Mouse (Mus musculus): ENCODE data around the gene Nsrp1. TPM values are rescaled to one million over a fixed set of nuclear protein-coding genes. Genes with fewer than 3 reads are reported as not detected.
"Not testable (repeated sequence)": the region's sequence is repeated elsewhere in the genome, so short reads cannot be mapped to it uniquely, and the experiment has no call there.

Gene Nsrp1
- polyA plus RNA-seq, 1 experiment from 2014 or later = 44.7 TPM

GRCm38 (mm10) chr11:77093208-77093607 is 15.0 kb upstream of the Nsrp1 start:
- 2% methylated on average over 11 of the region's 11 CpGs for WGBS
- H3K9ac ChIP-seq = peak overlapping the region; percentile 28

GRCm38 (mm10) chr11:77089162-77089561 is 10.9 kb upstream of the Nsrp1 start:
- H3K4me1 ChIP-seq = 0 out of 2 replicates have a peak, but pooled peaks cover 3% of the 10 kb centered on the region
- ATAC-seq (ENCODE audit: extremely low read depth, insufficient number of reproducible peaks, low FRiP score, low TSS enrichment) = no peak
- H3K4me2 ChIP-seq = no peak overlapping the region
- H3K4me3 ChIP-seq = no peak overlapping the region
- 0 out of 2 replicates have a peak, but pooled peaks cover 4% of the 10 kb centered on the region for H3K9me3 ChIP-seq
- no peak overlapping the region for H3K27ac ChIP-seq (replicated peaks)
- no peaks in the 10 kb centered on the region; the same call in 1 of the 2 replicates for H3K27me3 ChIP-seq (replicated peaks)
- no peak overlapping the region for H3K9ac ChIP-seq
- no peaks in the 10 kb centered on the region for H3K36me3 ChIP-seq
- WGBS = 31% methylated on average over 2 of the region's 2 CpGs

More at GRCm38 (mm10) chr11:77093208-77093607, 15.0 kb upstream of the Nsrp1 start:
- H3K36me3 ChIP-seq = no peaks in the 10 kb centered on the region
- H3K4me3 ChIP-seq = peak overlapping the region; percentile 40
- H3K9me3 ChIP-seq = no peaks in the 10 kb centered on the region
- H3K4me1 ChIP-seq = peaks cover 15% of the 10 kb centered on the region
- no peak for ATAC-seq (ENCODE audit: extremely low read depth, insufficient number of reproducible peaks, low FRiP score, low TSS enrichment)
- peaks cover under 1% of the 10 kb centered on the region for H3K27me3 ChIP-seq (replicated peaks)
- peak overlapping the region; percentile 67 for H3K4me2 ChIP-seq
- H3K27ac ChIP-seq (replicated peaks) = no peak overlapping the region

- 52% methylated on average over 2 of the region's 2 CpGs for WGBS
- H3K4me1 ChIP-seq = no peaks in the 10 kb centered on the region
- no peak for ATAC-seq (ENCODE audit: extremely low read depth, insufficient number of reproducible peaks, low FRiP score, low TSS enrichment)
- no peak overlapping the region for H3K4me2 ChIP-seq
- H3K27me3 ChIP-seq (replicated peaks) = peaks cover 11% of the 10 kb centered on the region
- H3K27ac ChIP-seq (replicated peaks) = no peak overlapping the region
- H3K9me3 ChIP-seq = 0 out of 2 replicates have a peak, but pooled peaks cover 4% of the 10 kb centered on the region
- no peak overlapping the region for H3K9ac ChIP-seq
- no peaks in the 10 kb centered on the region for H3K36me3 ChIP-seq
- no peak overlapping the region for H3K4me3 ChIP-seq
These were observed 8.8 kb upstream of the Nsrp1 start for GRCm38 (mm10) chr11:77087004-77087403.

GRCm38 (mm10) chr11:77084001-77084682 is 5.9 kb upstream of the Nsrp1 start:
- no peaks in the 10 kb centered on the region for H3K4me1 ChIP-seq
- no peaks in the 10 kb centered on the region for H3K36me3 ChIP-seq
- 0 out of 2 replicates have a peak, but pooled peaks cover 4% of the 10 kb centered on the region for H3K9me3 ChIP-seq
- H3K27ac ChIP-seq (replicated peaks) = no peak overlapping the region
- WGBS = 49% methylated on average over 5 of the region's 5 CpGs
- no peak overlapping the region for H3K9ac ChIP-seq
- ATAC-seq (ENCODE audit: extremely low read depth, insufficient number of reproducible peaks, low FRiP score, low TSS enrichment) = no peak
- H3K4me3 ChIP-seq = no peak overlapping the region
- no peak overlapping the region for H3K4me2 ChIP-seq
- peaks cover 35% of the 10 kb centered on the region for H3K27me3 ChIP-seq (replicated peaks)

- peaks cover 9% of the 10 kb centered on the region for H3K4me1 ChIP-seq
- no peak overlapping the region for H3K27ac ChIP-seq (replicated peaks)
- peaks cover 35% of the 10 kb centered on the region for H3K27me3 ChIP-seq (replicated peaks)
- H3K4me2 ChIP-seq = no peak overlapping the region
- no peak overlapping the region for H3K9ac ChIP-seq
- H3K9me3 ChIP-seq = no peaks in the 10 kb centered on the region
- peaks cover 19% of the 10 kb centered on the region for H3K36me3 ChIP-seq
- H3K4me3 ChIP-seq = no peak overlapping the region
- no peak for ATAC-seq (ENCODE audit: extremely low read depth, insufficient number of reproducible peaks, low FRiP score, low TSS enrichment)
- WGBS = 85% methylated on average over 1 of the region's 1 CpGs
These were observed 1.1 kb upstream of the Nsrp1 start for GRCm38 (mm10) chr11:77079361-77079760.

- H3K9me3 ChIP-seq = no peaks in the 10 kb centered on the region
- ATAC-seq (ENCODE audit: extremely low read depth, insufficient number of reproducible peaks, low FRiP score, low TSS enrichment) = no peak
- peaks cover 9% of the 10 kb centered on the region for H3K4me1 ChIP-seq
- H3K27me3 ChIP-seq (replicated peaks) = peaks cover 30% of the 10 kb centered on the region
- H3K4me3 ChIP-seq = peak overlapping the region; percentile 78
- peak overlapping the region; percentile 86 for H3K27ac ChIP-seq (replicated peaks)
- peak overlapping the region; percentile 97 for H3K4me2 ChIP-seq
- peaks cover 33% of the 10 kb centered on the region for H3K36me3 ChIP-seq
- H3K9ac ChIP-seq = peak overlapping the region; percentile 86
- WGBS = 4% methylated on average over 16 of the region's 16 CpGs
These were observed 443 bp downstream of the Nsrp1 start for GRCm38 (mm10) chr11:77077792-77078191.

- peaks cover 36% of the 10 kb centered on the region for H3K36me3 ChIP-seq
- H3K9ac ChIP-seq = peak overlapping the region; percentile 86
- H3K4me3 ChIP-seq = peak overlapping the region; percentile 78
- peak overlapping the region; percentile 97 for H3K4me2 ChIP-seq
- WGBS = 65% methylated on average over 4 of the region's 4 CpGs
- peak overlapping the region; percentile 86; the same call in 1 of the 2 replicates for H3K27ac ChIP-seq (replicated peaks)
- not testable (repeated sequence) for H3K4me1 ChIP-seq; H3K9me3 ChIP-seq; ATAC-seq (ENCODE audit: extremely low read depth, insufficient number of reproducible peaks, low FRiP score, low TSS enrichment)
- peaks cover 27% of the 10 kb centered on the region for H3K27me3 ChIP-seq (replicated peaks)
These were observed 904 bp downstream of the Nsrp1 start for GRCm38 (mm10) chr11:77077331-77077730.

GRCm38 (mm10) chr11:77070721-77071120 is 7.5 kb downstream of the Nsrp1 start:
- Histone ChIP-seq H3K27ac (replicated peaks) (no peak overlapping the region), H3K9ac (no peak overlapping the region), H3K27me3 (replicated peaks) (no peaks in the 10 kb centered on the region), H3K4me3 (no peak overlapping the region), H3K4me1 (0 out of 2 replicates have a peak, but pooled peaks cover 3% of the 10 kb centered on the region), H3K4me2 (no peak overlapping the region), H3K9me3 (no peaks in the 10 kb centered on the region), H3K36me3 (peaks cover 54% of the 10 kb centered on the region)
- 80% methylated on average over 4 of the region's 4 CpGs for WGBS
- no peak for ATAC-seq (ENCODE audit: extremely low read depth, insufficient number of reproducible peaks, low FRiP score, low TSS enrichment)

- H3K36me3 ChIP-seq = peaks cover 45% of the 10 kb centered on the region
- 0 out of 2 replicates have a peak, but pooled peaks cover 10% of the 10 kb centered on the region for H3K4me1 ChIP-seq
- ATAC-seq (ENCODE audit: extremely low read depth, insufficient number of reproducible peaks, low FRiP score, low TSS enrichment) = no peak
- no peak overlapping the region for H3K27ac ChIP-seq (replicated peaks)
- no peak overlapping the region for H3K9ac ChIP-seq
- 75% methylated on average over 4 of the region's 4 CpGs for WGBS
- H3K4me2 ChIP-seq = no peak overlapping the region
- H3K27me3 ChIP-seq (replicated peaks) = no peaks in the 10 kb centered on the region
- H3K4me3 ChIP-seq = no peak overlapping the region
- H3K9me3 ChIP-seq = no peaks in the 10 kb centered on the region
These were observed 9.4 kb downstream of the Nsrp1 start for GRCm38 (mm10) chr11:77068825-77069224.

GRCm38 (mm10) chr11:77063406-77063805 is 14.8 kb downstream of the Nsrp1 start:
- H3K36me3 ChIP-seq = peaks cover 29% of the 10 kb centered on the region
- no peak overlapping the region for H3K4me3 ChIP-seq
- no peak overlapping the region for H3K9ac ChIP-seq
- no peak overlapping the region for H3K4me2 ChIP-seq
- 85% methylated on average over 2 of the region's 2 CpGs for WGBS
- peaks cover 19% of the 10 kb centered on the region for H3K4me1 ChIP-seq
- H3K9me3 ChIP-seq = no peaks in the 10 kb centered on the region
- no peaks in the 10 kb centered on the region for H3K27me3 ChIP-seq (replicated peaks)
- no peak for ATAC-seq (ENCODE audit: extremely low read depth, insufficient number of reproducible peaks, low FRiP score, low TSS enrichment)
- H3K27ac ChIP-seq (replicated peaks) = no peak overlapping the region

GRCm38 (mm10) chr11:77061951-77062350 is 16.3 kb downstream of the Nsrp1 start:
- H3K9ac ChIP-seq = no peak overlapping the region
- 50% methylated on average over 5 of the region's 5 CpGs for WGBS
- H3K4me2 ChIP-seq = no peak overlapping the region
- H3K27ac ChIP-seq (replicated peaks) = no peak overlapping the region
- H3K4me3 ChIP-seq = no peak overlapping the region
- H3K27me3 ChIP-seq (replicated peaks) = no peaks in the 10 kb centered on the region
- ATAC-seq (ENCODE audit: extremely low read depth, insufficient number of reproducible peaks, low FRiP score, low TSS enrichment) = no peak
- H3K9me3 ChIP-seq = no peaks in the 10 kb centered on the region
- H3K36me3 ChIP-seq = peaks cover 25% of the 10 kb centered on the region
- H3K4me1 ChIP-seq = peaks cover 22% of the 10 kb centered on the region

- no peak overlapping the region for H3K4me3 ChIP-seq
- H3K36me3 ChIP-seq = peaks cover 30% of the 10 kb centered on the region
- 87% methylated on average over 2 of the region's 2 CpGs for WGBS
- H3K9me3 ChIP-seq = no peaks in the 10 kb centered on the region
- no peak overlapping the region for H3K27ac ChIP-seq (replicated peaks)
- H3K9ac ChIP-seq = no peak overlapping the region
- H3K4me2 ChIP-seq = no peak overlapping the region
- no peaks in the 10 kb centered on the region for H3K4me1 ChIP-seq
- H3K27me3 ChIP-seq (replicated peaks) = no peaks in the 10 kb centered on the region
- no peak for ATAC-seq (ENCODE audit: extremely low read depth, insufficient number of reproducible peaks, low FRiP score, low TSS enrichment)
These were observed 35.4 kb downstream of the Nsrp1 start for GRCm38 (mm10) chr11:77042816-77043215.

Measured in heart, embryonic 13.5 days (tissue).